Mouse (Mus musculus) lung, embryonic 15.5 days (tissue): ENCODE results near the gene Rxra. TPM values are rescaled to one million over a fixed set of nuclear protein-coding genes. Genes with fewer than 3 reads are reported as not detected.

ENCODE experiments used
- ATAC-seq: fragments of 200-750 bp; cut with Nextera tagmentation; 2 replicates; pipeline ENCODE4 v1.8.0; 2017; ENCODE audit warnings: moderate number of reproducible peaks, borderline replicate concordance; ENCODE audit not compliant: low FRiP score, low TSS enrichment; ENCODE audit errors: extremely low read depth
- H3K27ac ChIP-seq: fragments of 300-500 bp; sonication (generic); 2 replicates; pipeline ENCODE4 v1.5.1; 2015; ENCODE audit warnings: moderate library complexity, mild to moderate bottlenecking, inconsistent platforms
- H3K27me3 ChIP-seq: fragments of 300-500 bp; sonication (generic); 2 replicates; pipeline ENCODE4 v1.6.1; 2015; ENCODE audit warnings: inconsistent platforms
- H3K36me3 ChIP-seq: fragments of 300-500 bp; sonication (generic); 2 replicates; pipeline ENCODE4 v1.6.1; 2015; ENCODE audit warnings: inconsistent platforms
- H3K4me1 ChIP-seq: fragments of 300-500 bp; sonication (generic); 2 replicates; pipeline ENCODE4 v1.6.1; 2015; ENCODE audit warnings: inconsistent platforms
- H3K4me2 ChIP-seq: fragments of 300-500 bp; sonication (generic); 2 replicates; pipeline ENCODE4 v1.6.1; 2015; ENCODE audit warnings: inconsistent platforms, mild to moderate bottlenecking, moderate library complexity
- H3K4me3 ChIP-seq: fragments of 300-500 bp; sonication (generic); 2 replicates; pipeline ENCODE4 v1.5.1; 2015; ENCODE audit warnings: mild to moderate bottlenecking, inconsistent platforms
- H3K9ac ChIP-seq: fragments of 300-500 bp; sonication (generic); 2 replicates; pipeline ENCODE4 v1.6.1; 2015; ENCODE audit warnings: inconsistent platforms
- H3K9me3 ChIP-seq: fragments of 300-500 bp; sonication (generic); 2 replicates; pipeline ENCODE4 v1.6.1; 2016; ENCODE audit warnings: inconsistent platforms
- WGBS: fragments of 180-500 bp; shearing (Covaris S2); methylation state at CpG from one replicate; pipeline ENCODE4 v1.1.7; 2015; 5-methylcytosine and 5-hydroxymethylcytosine counted together
- polyA plus RNA-seq: library from polyadenylated mRNA; unstranded; fragments of >200 nt; fragmentation: Nextera tagmentation; extraction: Ambion mirVana; gene quantifications from 2 replicates; pipeline ENCODE4 v1.2.1, GENCODE M21; 2015

Rxra gene
- polyA plus RNA-seq, 1 experiment from 2014 or later, result 13.5 TPM

- Histone ChIP-seq H3K9me3 (no peaks in the 10 kb centered on the region), H3K4me3 (no peak overlapping the region), H3K27me3 (no peaks in the 10 kb centered on the region), H3K9ac (no peak overlapping the region), H3K36me3 (peaks cover 15% of the 10 kb centered on the region), H3K27ac (no peak overlapping the region), H3K4me2 (no peak overlapping the region), H3K4me1 (peaks cover 54% of the 10 kb centered on the region)
- WGBS, result 89% methylated on average over 10 of the region's 10 CpGs
- no peak for ATAC-seq
These were observed 85.2 kb downstream of the Rxra start for GRCm38 (mm10) chr2:27761260-27761995.

GRCm38 (mm10) chr2:27761996-27762340 lies 85.7 kb downstream of the Rxra start:
- Histone ChIP-seq H3K9ac (no peak overlapping the region), H3K4me2 (no peak overlapping the region), H3K4me3 (no peak overlapping the region), H3K27me3 (no peaks in the 10 kb centered on the region), H3K9me3 (no peaks in the 10 kb centered on the region), H3K27ac (no peak overlapping the region), H3K36me3 (peaks cover 14% of the 10 kb centered on the region), H3K4me1 (peaks cover 51% of the 10 kb centered on the region)
- WGBS, result 81% methylated on average over 9 of the region's 9 CpGs
- ATAC-seq, result no peak

DNA sequence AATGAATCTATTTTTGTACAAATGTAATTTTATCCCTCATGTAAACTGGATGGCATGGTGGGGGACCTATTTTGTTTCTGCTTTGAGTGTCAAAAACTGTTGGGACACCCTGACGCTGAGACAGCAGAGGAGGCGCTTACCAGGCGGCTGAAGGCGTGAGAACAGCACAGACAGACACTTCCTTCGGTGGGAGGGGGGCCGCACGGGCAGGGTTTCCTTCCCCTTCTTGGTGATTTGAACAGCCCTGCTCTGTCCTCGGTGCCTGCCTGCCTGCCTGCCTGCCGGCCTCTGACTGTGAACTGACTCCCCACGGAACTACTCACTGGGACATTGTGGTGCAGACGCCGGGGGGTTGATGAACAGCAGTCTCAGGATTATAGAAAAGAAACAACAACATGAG lies 86.3 kb downstream of the Rxra start:
- Histone ChIP-seq H3K9me3 (no peaks in the 10 kb centered on the region), H3K9ac (no peak overlapping the region), H3K36me3 (peaks cover 14% of the 10 kb centered on the region), H3K27ac (no peak overlapping the region), H3K27me3 (no peaks in the 10 kb centered on the region), H3K4me2 (no peak overlapping the region), H3K4me1 (peaks cover 51% of the 10 kb centered on the region), H3K4me3 (no peak overlapping the region)
- 42% methylated on average over 12 of the region's 12 CpGs for WGBS
- no peak for ATAC-seq

GRCm38 (mm10) chr2:27762920-27763780 lies 86.9 kb downstream of the Rxra start:
- Histone ChIP-seq H3K9ac (no peak overlapping the region), H3K4me2 (no peak overlapping the region), H3K27me3 (no peaks in the 10 kb centered on the region), H3K36me3 (peaks cover 14% of the 10 kb centered on the region), H3K27ac (no peak overlapping the region), H3K9me3 (no peaks in the 10 kb centered on the region), H3K4me3 (no peak overlapping the region), H3K4me1 (peaks cover 50% of the 10 kb centered on the region)
- ATAC-seq, result no peak
- WGBS, result 61% methylated on average over 14 of the region's 14 CpGs

GRCm38 (mm10) chr2:27764256-27764936 lies 88.2 kb downstream of the Rxra start:
- H3K9me3 ChIP-seq, result no peaks in the 10 kb centered on the region
- peak; percentile 35; the same call in 1 of the 2 replicates for ATAC-seq

GRCm38 (mm10) chr2:27764937-27765319 lies 88.7 kb downstream of the Rxra start:
- H3K36me3 ChIP-seq, result peaks cover 9% of the 10 kb centered on the region
- H3K4me3 ChIP-seq, result no peak overlapping the region
- WGBS, result 34% methylated on average over 3 of the region's 3 CpGs
- H3K4me2 ChIP-seq, result no peak overlapping the region
- H3K4me1 ChIP-seq, result peaks cover 38% of the 10 kb centered on the region
- H3K27ac ChIP-seq, result no peak overlapping the region
- ATAC-seq, result peak; percentile 47; the same call in 1 of the 2 replicates
- H3K9ac ChIP-seq, result no peak overlapping the region
- no peaks in the 10 kb centered on the region for H3K27me3 ChIP-seq
- no peaks in the 10 kb centered on the region for H3K9me3 ChIP-seq

More at GRCm38 (mm10) chr2:27764256-27764936, 88.2 kb downstream of the Rxra start:
- Histone ChIP-seq H3K36me3 (peaks cover 14% of the 10 kb centered on the region), H3K4me3 (no peak overlapping the region), H3K27ac (no peak overlapping the region), H3K9ac (no peak overlapping the region), H3K27me3 (no peaks in the 10 kb centered on the region), H3K4me1 (peaks cover 42% of the 10 kb centered on the region), H3K4me2 (no peak overlapping the region)
- WGBS, result 21% methylated on average over 6 of the region's 6 CpGs

- Histone ChIP-seq H3K4me2 (no peak overlapping the region), H3K27me3 (no peaks in the 10 kb centered on the region), H3K4me1 (peaks cover 42% of the 10 kb centered on the region), H3K9ac (no peak overlapping the region), H3K36me3 (no peaks in the 10 kb centered on the region), H3K9me3 (no peaks in the 10 kb centered on the region), H3K4me3 (no peak overlapping the region), H3K27ac (peak overlapping the region; percentile 55; the same call in 1 of the 2 replicates)
- no peak for ATAC-seq
- WGBS, result 24% methylated on average over 7 of the region's 7 CpGs
These were observed 91.5 kb downstream of the Rxra start for GRCm38 (mm10) chr2:27767773-27768172.

- no peak for ATAC-seq
- Histone ChIP-seq H3K4me3 (no peak overlapping the region), H3K9me3 (no peaks in the 10 kb centered on the region), H3K9ac (no peak overlapping the region), H3K36me3 (no peaks in the 10 kb centered on the region), H3K4me1 (peaks cover 47% of the 10 kb centered on the region), H3K27me3 (no peaks in the 10 kb centered on the region), H3K27ac (no peak overlapping the region), H3K4me2 (no peak overlapping the region)
- WGBS, result 26% methylated on average over 5 of the region's 5 CpGs
These were observed 93.5 kb downstream of the Rxra start for GRCm38 (mm10) chr2:27769701-27770100.

DNA sequence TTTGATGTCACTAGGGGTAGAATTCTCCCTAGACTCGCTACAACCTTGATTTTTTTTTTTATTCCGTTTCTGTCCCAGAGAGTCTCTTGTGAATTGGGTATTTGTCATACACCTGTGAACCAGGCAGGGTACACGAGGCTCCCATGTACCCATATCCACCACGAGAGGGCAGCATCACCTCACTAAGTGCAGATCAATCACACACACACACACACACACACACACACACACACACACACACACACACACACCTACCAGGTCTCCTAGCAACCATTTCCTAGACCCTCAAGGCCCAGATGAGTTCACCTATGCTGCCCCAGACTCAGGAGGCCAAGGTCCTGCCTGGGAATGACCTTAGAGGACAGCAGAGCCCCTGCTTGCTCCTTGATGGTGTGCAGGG lies 94.0 kb downstream of the Rxra start:
- Histone ChIP-seq H3K27ac (no peak overlapping the region), H3K4me2 (no peak overlapping the region), H3K4me1 (peaks cover 50% of the 10 kb centered on the region), H3K36me3 (no peaks in the 10 kb centered on the region), H3K4me3 (no peak overlapping the region), H3K9me3 (no peaks in the 10 kb centered on the region), H3K9ac (no peak overlapping the region), H3K27me3 (no peaks in the 10 kb centered on the region)
- WGBS, result 2% methylated on average over 4 of the region's 4 CpGs
- no peak for ATAC-seq

DNA sequence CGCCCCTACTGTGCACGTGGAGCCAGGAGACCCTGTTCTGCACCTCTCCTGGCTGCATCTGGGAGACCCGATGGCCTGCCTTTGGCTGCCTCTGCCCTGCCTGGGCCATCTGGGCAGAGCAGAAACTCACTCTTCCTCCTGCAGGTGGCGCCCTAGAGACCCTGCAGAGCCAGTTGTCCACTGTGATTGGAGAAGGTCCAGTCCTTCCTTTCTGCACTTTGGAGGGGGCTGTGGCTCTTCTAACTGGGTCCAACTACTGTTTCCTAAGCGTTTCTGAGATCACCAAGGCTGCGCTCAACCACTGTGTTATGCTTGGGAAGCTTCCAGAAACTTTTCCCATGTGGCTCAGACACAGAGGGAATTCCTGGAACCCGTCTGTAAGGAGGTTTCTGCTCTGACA lies 95.7 kb downstream of the Rxra start:
- Histone ChIP-seq H3K4me3 (no peak overlapping the region), H3K36me3 (no peaks in the 10 kb centered on the region), H3K27me3 (no peaks in the 10 kb centered on the region), H3K4me1 (peaks cover 55% of the 10 kb centered on the region), H3K4me2 (no peak overlapping the region), H3K9ac (no peak overlapping the region), H3K9me3 (no peaks in the 10 kb centered on the region), H3K27ac (peak overlapping the region; percentile 74)
- ATAC-seq, result peak; percentile 23; the same call in 1 of the 2 replicates
- WGBS, result 14% methylated on average over 7 of the region's 7 CpGs

DNA sequence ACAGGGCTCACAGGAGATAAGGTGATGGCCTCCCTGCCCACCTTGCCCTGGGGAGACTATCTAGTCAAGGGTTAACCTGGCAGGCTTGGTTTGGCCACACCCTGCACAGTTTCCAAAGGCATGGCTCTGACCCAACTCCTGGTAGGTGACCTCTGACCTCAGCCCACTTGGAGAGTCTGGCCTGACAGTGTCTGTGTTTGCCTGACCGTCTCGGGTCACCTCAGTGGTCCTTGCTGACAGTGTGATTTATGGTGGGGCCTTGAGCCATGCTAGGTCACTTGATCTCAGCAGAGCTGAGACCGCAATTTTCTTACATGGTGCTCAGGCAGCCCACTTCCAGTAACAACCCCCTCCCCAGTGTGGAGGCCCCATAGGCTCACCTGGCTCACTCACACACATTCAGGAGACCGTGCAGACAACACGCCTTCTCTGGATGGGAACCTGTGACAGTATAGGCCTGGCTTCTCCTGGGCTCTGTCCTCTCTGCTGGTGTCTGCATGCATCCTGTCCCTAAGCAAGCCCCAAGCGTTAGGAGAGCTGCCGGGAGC lies 96.7 kb downstream of the Rxra start:
- no peaks in the 10 kb centered on the region for H3K27me3 ChIP-seq
- H3K27ac ChIP-seq, result peak overlapping the region; percentile 94
- no peaks in the 10 kb centered on the region for H3K9me3 ChIP-seq
- no peak for ATAC-seq
- H3K4me1 ChIP-seq, result peaks cover 51% of the 10 kb centered on the region
- H3K4me2 ChIP-seq, result no peak overlapping the region
- no peaks in the 10 kb centered on the region for H3K36me3 ChIP-seq
- no peak overlapping the region for H3K9ac ChIP-seq
- no peak overlapping the region for H3K4me3 ChIP-seq
- WGBS, result 55% methylated on average over 7 of the region's 7 CpGs
